Mouse (Mus musculus) neural tube, embryonic 10.5 days (tissue): ENCODE results near the gene Natd1.
A peak's percentile ranks its signal among the peaks of the same experiment; 100 is the strongest.
"Not testable (repeated sequence)": the region's sequence is repeated elsewhere in the genome, so short reads cannot be mapped to it uniquely, and the experiment has no call there.

Experiments
- DNase-seq: peaks from one replicate; pipeline ENCODE4 v3.0.0-alpha.2; 2017; ENCODE audit warnings: low spot score; ENCODE audit errors: extremely low spot score

Gene Natd1

DNA sequence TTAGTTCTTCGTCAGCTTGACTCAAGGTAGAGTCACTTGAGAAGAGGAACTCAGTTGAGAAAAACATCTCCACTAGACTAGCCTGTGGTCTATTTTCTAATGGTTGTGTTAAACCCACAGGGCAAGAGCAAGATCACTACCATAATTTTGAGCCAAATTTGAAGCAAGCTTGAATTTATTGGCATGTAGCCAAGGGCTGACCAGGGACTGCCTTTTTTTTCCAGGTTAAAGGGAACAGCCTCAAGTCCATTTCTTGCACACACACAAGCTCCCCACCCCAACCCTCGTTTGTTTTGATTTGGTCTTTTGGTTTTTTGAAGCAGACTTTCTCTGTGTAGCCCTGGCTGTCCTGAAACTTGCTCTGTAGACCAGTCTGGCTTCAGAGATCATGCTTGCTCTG, 24.7 kb downstream of the Natd1 start:
- no peak for DNase-seq

GRCm38 (mm10) chr11:60886986-60887385, 27.6 kb downstream of the Natd1 start:
- DNase-seq, result not testable (repeated sequence)

GRCm38 (mm10) chr11:60882386-60882785, 32.2 kb downstream of the Natd1 start:
- DNase-seq, result no peak

GRCm38 (mm10) chr11:60880559-60880958, 34.0 kb downstream of the Natd1 start:
- DNase-seq, result no peak

DNA sequence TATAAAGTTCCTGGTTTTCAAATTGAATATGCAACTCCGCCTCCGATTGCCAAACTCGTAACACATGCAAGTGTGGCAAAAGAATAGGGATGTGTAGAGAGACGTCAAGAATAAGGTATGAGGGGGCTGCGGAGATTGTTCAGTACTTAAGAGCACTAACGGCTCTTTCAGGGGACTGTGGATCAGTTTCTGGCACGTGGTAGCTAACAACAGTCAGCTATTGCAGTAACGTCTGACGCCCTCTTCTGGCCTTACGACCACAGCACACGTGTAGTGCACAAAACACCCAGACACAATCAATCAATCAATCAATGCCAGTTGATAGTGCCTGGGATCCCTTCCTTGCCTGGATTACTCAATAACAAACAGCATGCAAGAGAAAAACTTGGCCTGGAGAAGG, 35.1 kb downstream of the Natd1 start:
- no peak for DNase-seq

- peak; percentile 92 for DNase-seq
Observed at GRCm38 (mm10) chr11:60878675-60879294, 35.8 kb downstream of the Natd1 start, which contains the start of gene Tmem11. TSS of gene Tmem11 (minus strand) at chr11:60879272.

- no peak for DNase-seq
Observed at GRCm38 (mm10) chr11:60878056-60878612, 36.4 kb downstream of the Natd1 start.

DNA sequence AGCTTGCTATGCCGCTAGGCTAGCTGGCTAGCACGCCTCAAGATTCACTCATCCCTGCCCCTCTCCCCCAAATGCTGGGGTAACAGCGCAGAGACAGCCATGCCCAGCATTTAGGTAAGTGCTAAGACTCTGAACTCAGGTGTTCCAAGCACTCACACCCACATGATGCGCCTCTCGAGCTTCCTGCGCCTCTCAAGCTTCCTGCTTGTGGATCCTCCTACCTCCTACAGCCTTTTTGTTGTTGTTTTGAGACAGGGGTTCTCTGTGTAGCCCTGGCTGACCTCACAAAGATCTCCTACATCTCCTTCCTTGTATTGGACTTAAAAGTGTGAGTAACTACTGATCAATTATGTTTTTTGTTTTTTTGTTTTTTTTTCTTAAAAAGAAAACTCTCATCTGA, 41.4 kb downstream of the Natd1 start:
- no peak for DNase-seq

GRCm38 (mm10) chr11:60871409-60871808, 43.1 kb downstream of the Natd1 start:
- no peak for DNase-seq

DNA sequence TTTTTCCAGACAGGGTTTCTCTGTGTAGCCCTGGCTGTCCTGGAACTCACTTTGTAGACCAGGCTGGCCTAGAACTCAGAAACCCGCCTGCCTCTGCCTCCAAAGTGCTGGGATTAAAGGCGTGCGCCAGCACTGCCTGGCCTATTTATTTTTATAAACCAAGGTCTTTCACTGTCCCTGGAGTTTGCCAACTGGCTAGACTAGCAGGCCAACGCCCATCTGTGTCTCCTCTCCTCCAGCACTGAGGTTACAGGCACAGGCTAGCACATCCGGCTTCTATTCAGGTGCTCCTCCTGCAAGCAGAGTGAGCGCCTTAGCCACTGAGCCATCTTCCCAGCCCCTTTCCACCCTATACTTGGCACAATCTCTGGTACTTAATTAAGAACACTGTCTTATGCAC, 45.1 kb downstream of the Natd1 start:
- not testable (repeated sequence) for DNase-seq

DNA sequence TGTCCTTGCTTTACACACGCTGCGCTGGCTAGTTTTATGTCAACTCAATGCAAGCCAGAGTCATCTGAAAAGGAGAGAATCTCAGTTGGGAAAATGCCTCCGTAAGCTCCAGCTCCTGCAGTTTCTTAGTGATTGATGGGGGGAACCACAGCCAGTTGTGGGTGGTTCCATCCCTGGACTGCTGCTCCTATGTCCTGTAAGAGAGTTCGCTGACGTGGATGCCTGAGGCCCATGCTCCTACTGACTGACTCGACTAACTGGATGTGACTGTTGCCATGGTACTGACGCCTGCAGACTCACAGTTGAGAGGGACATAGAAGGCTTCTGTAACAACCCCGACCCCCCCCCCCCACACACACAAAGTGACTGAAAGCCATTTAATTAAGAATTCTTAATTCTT, 46.6 kb downstream of the Natd1 start:
- no peak for DNase-seq

GRCm38 (mm10) chr11:60867456-60867855, 47.1 kb downstream of the Natd1 start:
- DNase-seq, result no peak

DNA sequence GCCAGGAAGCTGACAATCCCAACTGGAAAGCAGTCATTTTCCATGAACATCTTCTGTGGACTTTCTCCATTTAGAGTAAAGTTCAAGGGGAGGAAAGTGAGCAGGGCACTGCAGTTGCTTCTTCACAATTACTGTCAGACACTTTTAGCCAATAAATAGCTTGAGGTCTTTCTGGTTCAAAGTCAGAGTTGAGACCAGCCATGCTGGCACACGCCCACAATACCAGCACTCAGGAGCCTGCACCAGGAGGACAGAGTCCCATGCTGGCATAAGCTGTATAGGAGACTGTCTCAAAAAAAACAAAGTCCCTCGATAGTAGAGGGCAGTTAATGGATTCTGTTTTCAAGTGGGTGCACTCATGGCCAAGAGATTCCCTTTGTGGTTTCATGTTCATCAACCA, 48.5 kb downstream of the Natd1 start:
- DNase-seq, result no peak

DNA sequence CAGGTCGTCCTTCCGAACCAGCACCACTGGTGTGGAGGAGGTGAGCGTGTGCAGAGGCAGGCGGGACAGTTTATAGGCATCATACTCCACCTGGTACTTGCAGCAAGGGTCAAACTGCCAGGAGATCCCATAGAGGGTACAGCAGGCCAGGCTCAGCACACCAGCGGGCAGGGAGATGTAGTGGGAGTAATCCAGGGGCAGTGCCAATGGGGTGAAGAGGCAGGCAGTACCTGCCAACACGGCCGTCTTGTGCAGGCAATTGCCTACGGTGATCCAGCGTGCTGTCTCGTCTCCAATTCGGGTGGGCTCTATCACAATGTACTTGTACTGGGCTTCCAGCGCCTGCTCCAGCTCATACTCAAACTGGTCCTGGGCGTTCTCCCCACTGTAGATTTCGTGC, 49.6 kb downstream of the Natd1 start:
- no peak for DNase-seq

- DNase-seq, result no peak
Observed at GRCm38 (mm10) chr11:60864166-60864565, 50.4 kb downstream of the Natd1 start.

GRCm38 (mm10) chr11:60863196-60863595, 51.4 kb downstream of the Natd1 start:
- DNase-seq, result no peak

DNA sequence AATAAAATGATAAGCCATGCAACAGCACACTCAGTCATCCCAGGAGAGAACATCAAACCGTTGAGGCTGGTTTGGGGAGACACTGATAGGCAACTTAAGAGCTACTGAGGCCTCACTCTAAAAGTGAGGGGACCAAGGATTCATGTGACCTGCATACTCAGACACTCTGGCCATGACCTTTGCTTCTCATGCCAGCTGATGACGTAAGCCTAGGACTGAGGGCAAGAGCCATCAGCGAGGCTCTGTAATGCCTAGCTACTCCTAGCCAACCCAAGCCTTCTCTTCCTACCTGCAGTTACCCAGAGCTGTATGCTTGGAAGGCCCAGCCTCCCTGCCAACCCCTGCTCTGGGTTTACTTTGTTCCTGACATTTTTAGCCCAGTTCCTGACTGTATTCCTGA, 52.6 kb downstream of the Natd1 start:
- no peak for DNase-seq

GRCm38 (mm10) chr11:60856587-60856986, 58.0 kb downstream of the Natd1 start:
- no peak for DNase-seq
